Mouse (Mus musculus): ENCODE measurements around the gene Kl.

DNA sequence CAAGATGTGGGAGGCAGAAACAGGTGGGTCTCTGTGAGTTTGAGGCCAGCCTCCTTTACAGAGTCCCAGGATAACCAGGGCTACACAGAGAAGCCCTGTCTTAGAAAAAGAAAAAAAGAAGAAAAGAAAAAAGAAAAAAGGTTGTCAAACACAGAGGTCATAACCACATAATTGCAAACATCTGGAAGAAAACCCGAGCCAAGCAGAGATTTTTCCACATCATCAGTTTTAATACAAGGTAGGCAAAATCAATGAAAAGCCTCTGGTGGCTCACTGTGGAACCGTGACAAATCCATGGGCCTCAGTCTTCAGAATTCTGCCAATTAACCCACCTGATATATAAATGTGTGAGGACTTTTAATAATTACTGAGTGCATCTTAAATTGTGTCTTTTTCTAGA lies 14.9 kb upstream of the Kl start:
- TF ChIP-seq CTCF (IDR thresholded peaks at IDR 0.05; ENCODE audit: low read depth, low read length) (no peak), POLR2A (IDR thresholded peaks at IDR 0.05; ENCODE audit: insufficient read depth, low read length) (no peak), EP300 (IDR thresholded peaks at IDR 0.05; ENCODE audit: insufficient read depth, low read depth, low read length) (no peak)

Data from ES-Bruce4 (cell line).